Mouse (Mus musculus) hindlimb bud, embryonic 11.5 days (tissue): ENCODE data around the gene Arvcf.

Experiments
- DNase-seq: peaks from one replicate; pipeline ENCODE4 v3.0.0-alpha.2; 2012; ENCODE audit warnings: low read depth, low spot score; ENCODE audit errors: extremely low spot score

Gene Arvcf

GRCm38 (mm10) chr16:18407912-18408311, 59.9 kb downstream of the Arvcf start:
- no peak for DNase-seq

- no peak for DNase-seq
Measured at GRCm38 (mm10) chr16:18409776-18410175, 61.8 kb downstream of the Arvcf start.

- DNase-seq, result no peak
Measured at GRCm38 (mm10) chr16:18410418-18410817, 62.4 kb downstream of the Arvcf start.

GRCm38 (mm10) chr16:18411026-18411649, 63.2 kb downstream of the Arvcf start:
- no peak for DNase-seq

GRCm38 (mm10) chr16:18411802-18412476, 64.0 kb downstream of the Arvcf start:
- no peak for DNase-seq

GRCm38 (mm10) chr16:18413032-18413816, 65.2 kb downstream of the Arvcf start:
- no peak for DNase-seq

GRCm38 (mm10) chr16:18416094-18416761, 68.2 kb downstream of the Arvcf start:
- no peak for DNase-seq

GRCm38 (mm10) chr16:18416837-18417236, 68.9 kb downstream of the Arvcf start:
- DNase-seq, result no peak

GRCm38 (mm10) chr16:18417491-18417890, 69.5 kb downstream of the Arvcf start:
- no peak for DNase-seq

GRCm38 (mm10) chr16:18418756-18419602, 71.0 kb downstream of the Arvcf start:
- no peak for DNase-seq

GRCm38 (mm10) chr16:18419603-18420026, 71.6 kb downstream of the Arvcf start:
- no peak for DNase-seq

GRCm38 (mm10) chr16:18420571-18420970, 72.6 kb downstream of the Arvcf start:
- no peak for DNase-seq

- no peak for DNase-seq
Measured at GRCm38 (mm10) chr16:18423203-18423914, 75.4 kb downstream of the Arvcf start.

- DNase-seq, result no peak
Measured at GRCm38 (mm10) chr16:18423915-18424265, 75.9 kb downstream of the Arvcf start.

- no peak for DNase-seq
Measured at GRCm38 (mm10) chr16:18424364-18425045, 76.5 kb downstream of the Arvcf start.

- no peak for DNase-seq
Measured at GRCm38 (mm10) chr16:18425475-18426214, 77.7 kb downstream of the Arvcf start.

GRCm38 (mm10) chr16:18426215-18426791, 78.3 kb downstream of the Arvcf start, which contains the start of gene Txnrd2:
Gene Txnrd2 (plus strand): TSS chr16:18426384.
- no peak for DNase-seq

GRCm38 (mm10) chr16:18426802-18427280, 78.9 kb downstream of the Arvcf start, which contains the start of gene Comt:
Gene Comt (minus strand): TSS chr16:18426852.
- no peak for DNase-seq
